Mouse (Mus musculus): ENCODE measurements around the gene Dock7.
A peak's percentile ranks its signal among the peaks of the same experiment; 100 is the strongest.
"Not testable (repeated sequence)": the region's sequence is repeated elsewhere in the genome, so short reads cannot be mapped to it uniquely, and the experiment has no call there.

Gene Dock7

GRCm38 (mm10) chr4:99006319-99006718 is 114.4 kb downstream of the Dock7 start:
- no peak for DNase-seq (ENCODE audit: low read depth, low spot score)

GRCm38 (mm10) chr4:99005574-99005973 is 115.1 kb downstream of the Dock7 start:
- no peak for DNase-seq (ENCODE audit: low read depth, low spot score)

- DNase-seq (ENCODE audit: low read depth, low spot score), result no peak
Observed at GRCm38 (mm10) chr4:98993491-98993890, 127.2 kb downstream of the Dock7 start.

GRCm38 (mm10) chr4:98984701-98985100 is 136.0 kb downstream of the Dock7 start:
- DNase-seq (ENCODE audit: low read depth, low spot score), result no peak

- DNase-seq (ENCODE audit: low read depth, low spot score), result not testable (repeated sequence)
Observed at GRCm38 (mm10) chr4:98979976-98980375, 140.7 kb downstream of the Dock7 start.

GRCm38 (mm10) chr4:98978693-98979092 is 142.0 kb downstream of the Dock7 start:
- DNase-seq (ENCODE audit: low read depth, low spot score), result no peak

GRCm38 (mm10) chr4:98978288-98978687 is 142.4 kb downstream of the Dock7 start:
- DNase-seq (ENCODE audit: low read depth, low spot score), result not testable (repeated sequence)

- no peak for DNase-seq (ENCODE audit: low read depth, low spot score)
Observed at GRCm38 (mm10) chr4:98975741-98976140, 145.0 kb downstream of the Dock7 start.

GRCm38 (mm10) chr4:98969946-98970345 is 150.8 kb downstream of the Dock7 start:
- no peak for DNase-seq (ENCODE audit: low read depth, low spot score)

GRCm38 (mm10) chr4:98960243-98960642 is 160.5 kb downstream of the Dock7 start:
- DNase-seq (ENCODE audit: low read depth, low spot score), result no peak

GRCm38 (mm10) chr4:98955986-98956385 is 164.7 kb downstream of the Dock7 start:
- DNase-seq (ENCODE audit: low read depth, low spot score), result no peak

GRCm38 (mm10) chr4:98950563-98950962 is 170.2 kb downstream of the Dock7 start:
- no peak for DNase-seq (ENCODE audit: low read depth, low spot score)

GRCm38 (mm10) chr4:98938210-98938609 is 182.5 kb downstream of the Dock7 start:
- DNase-seq (ENCODE audit: low read depth, low spot score), result not testable (repeated sequence)

- DNase-seq (ENCODE audit: low read depth, low spot score), result no peak
Observed at GRCm38 (mm10) chr4:98936036-98936435, 184.7 kb downstream of the Dock7 start.

- peak; percentile 5 for DNase-seq (ENCODE audit: low read depth, low spot score)
Observed at GRCm38 (mm10) chr4:98925250-98925781, 195.4 kb downstream of the Dock7 start.

- no peak for DNase-seq (ENCODE audit: low read depth, low spot score)
Observed at GRCm38 (mm10) chr4:98924906-98925178, 195.9 kb downstream of the Dock7 start.

- peak; percentile 25 for DNase-seq (ENCODE audit: low read depth, low spot score)
Observed at GRCm38 (mm10) chr4:98924071-98924905, 196.4 kb downstream of the Dock7 start.

- DNase-seq (ENCODE audit: low read depth, low spot score), result no peak
Observed at GRCm38 (mm10) chr4:98923568-98924070, 197.1 kb downstream of the Dock7 start, which contains the start of gene Usp1. Gene Usp1, plus strand, starts transcription at chr4:98923810.

GRCm38 (mm10) chr4:98922643-98923567 is 197.8 kb downstream of the Dock7 start:
- peak; percentile 87 for DNase-seq (ENCODE audit: low read depth, low spot score)

- peak; percentile 25 for DNase-seq (ENCODE audit: low read depth, low spot score)
Observed at GRCm38 (mm10) chr4:98922061-98922642, 198.6 kb downstream of the Dock7 start.

- DNase-seq (ENCODE audit: low read depth, low spot score), result no peak
Observed at GRCm38 (mm10) chr4:98920896-98921295, 199.8 kb downstream of the Dock7 start.

GRCm38 (mm10) chr4:98918204-98918603 is 202.5 kb downstream of the Dock7 start:
- no peak for DNase-seq (ENCODE audit: low read depth, low spot score)

Data from c-Kit-negative CD71-positive TER-119-positive erythroid progenitor cells, embryonic 14.5 days (primary cell).